Mouse (Mus musculus): ENCODE data around the gene Irs3.

DNA sequence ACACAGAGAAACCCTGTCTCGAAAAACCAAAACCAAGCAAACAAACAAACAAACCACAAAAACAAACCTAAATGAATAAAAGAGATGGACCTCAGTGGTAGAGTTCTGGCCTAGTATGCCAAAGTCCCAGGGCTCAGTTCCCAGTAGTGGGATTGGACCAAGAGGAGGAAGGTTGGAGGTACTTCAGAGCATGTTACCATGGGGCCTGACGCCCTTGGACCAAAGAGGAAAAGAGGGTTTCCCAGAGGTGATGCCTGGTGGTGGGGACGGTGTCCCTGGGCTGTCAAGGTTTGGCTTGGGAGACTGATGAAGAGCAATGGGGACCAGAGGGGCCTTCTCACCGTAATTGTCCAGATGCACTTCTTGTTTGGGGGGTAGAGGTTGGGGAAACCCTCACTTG lies 35.5 kb downstream of the Irs3 start:
- TF ChIP-seq CTCF (IDR thresholded peaks at IDR 0.05; ENCODE audit: borderline replicate concordance, insufficient read depth, low read length) = no peak
- TF ChIP-seq POLR2A (IDR thresholded peaks at IDR 0.05; ENCODE audit: low read depth, low read length) = no peak
